Mouse (Mus musculus): Measurements from ENCODE around the gene Pak1. TPM values are rescaled to one million over a fixed set of nuclear protein-coding genes. Genes with fewer than 3 reads are reported as not detected.

Pak1 gene
- polyA plus RNA-seq, 2 experiments = 4.3 to 8.2 TPM

- Histone ChIP-seq H3K36me3 (replicated peaks; ENCODE audit: control insufficient read depth, insufficient read depth, low read depth) (no peaks in the 10 kb centered on the region), H3K4me3 (ENCODE audit: insufficient read depth in 1 of 2, low read depth in 2 of 2, low read length in 2 of 2) (no peak overlapping the region), H3K4me1 (replicated peaks; ENCODE audit: control insufficient read depth in 2 of 2, insufficient read depth in 2 of 2, low read length in 1 of 2) (no peaks in the 10 kb centered on the region), H3K9me3 (ENCODE audit: control insufficient read depth, low read length) (no peaks in the 10 kb centered on the region), H3K4me2 (ENCODE audit: low read depth) (no peak overlapping the region), H3K9ac (replicated peaks) (no peak overlapping the region), H3K27me3 (ENCODE audit: control insufficient read depth, insufficient read depth, low read length) (no peaks in the 10 kb centered on the region), H3K27ac (no peak overlapping the region)
- 51% methylated on average over 1 of the region's 1 CpGs for WGBS (ENCODE audit: insufficient replicate concordance)
- DNase-seq (ENCODE audit: low read depth in 3 of 3, low spot score in 3 of 3) (no peak), ATAC-seq (ENCODE audit: insufficient read depth) (no peak)
- TF ChIP-seq EP300 (IDR thresholded peaks at IDR 0.05; ENCODE audit: low read depth) = no peak
- TF ChIP-seq CTCF (IDR thresholded peaks at IDR 0.05; ENCODE audit: low read depth) = no peak
Observed at GRCm38 (mm10) chr7:97864531-97864930, 76.2 kb downstream of the Pak1 start.

GRCm38 (mm10) chr7:97867866-97868265 is 79.5 kb downstream of the Pak1 start:
- Histone ChIP-seq H3K9me3 (ENCODE audit: control insufficient read depth, low read length) (no peaks in the 10 kb centered on the region), H3K4me3 (ENCODE audit: insufficient read depth in 1 of 2, low read depth in 2 of 2, low read length in 2 of 2) (no peak overlapping the region), H3K27me3 (ENCODE audit: control insufficient read depth, insufficient read depth, low read length) (no peaks in the 10 kb centered on the region), H3K9ac (replicated peaks) (no peak overlapping the region), H3K4me2 (ENCODE audit: low read depth) (no peak overlapping the region), H3K27ac (no peak overlapping the region), H3K36me3 (replicated peaks; ENCODE audit: control insufficient read depth, insufficient read depth, low read depth) (no peaks in the 10 kb centered on the region), H3K4me1 (replicated peaks; ENCODE audit: control insufficient read depth in 2 of 2, insufficient read depth in 2 of 2, low read length in 1 of 2) (no peaks in the 10 kb centered on the region)
- ATAC-seq (ENCODE audit: insufficient read depth) (no peak), DNase-seq (ENCODE audit: low read depth in 3 of 3, low spot score in 3 of 3) (no peak)
- TF ChIP-seq CTCF (IDR thresholded peaks at IDR 0.05; ENCODE audit: low read depth) = no peak
- TF ChIP-seq EP300 (IDR thresholded peaks at IDR 0.05; ENCODE audit: low read depth) = no peak
- 53% methylated on average over 5 of the region's 5 CpGs for WGBS (ENCODE audit: insufficient replicate concordance)

- no peak for DNase-seq (ENCODE audit: low read depth in 3 of 3, low spot score in 3 of 3)
- no peaks in the 10 kb centered on the region for H3K4me1 ChIP-seq (replicated peaks; ENCODE audit: control insufficient read depth in 2 of 2, insufficient read depth in 2 of 2, low read length in 1 of 2)
- H3K9me3 ChIP-seq (ENCODE audit: control insufficient read depth, low read length) = no peaks in the 10 kb centered on the region
- TF ChIP-seq CTCF (IDR thresholded peaks at IDR 0.05; ENCODE audit: low read depth) = no peak
- TF ChIP-seq EP300 (IDR thresholded peaks at IDR 0.05; ENCODE audit: low read depth) = no peak
- H3K4me2 ChIP-seq (ENCODE audit: low read depth) = no peak overlapping the region
- H3K4me3 ChIP-seq (ENCODE audit: insufficient read depth in 1 of 2, low read depth in 2 of 2, low read length in 2 of 2) = no peak overlapping the region
- no peak for ATAC-seq (ENCODE audit: insufficient read depth)
- 61% methylated on average over 1 of the region's 1 CpGs for WGBS (ENCODE audit: insufficient replicate concordance)
- no peaks in the 10 kb centered on the region for H3K36me3 ChIP-seq (replicated peaks; ENCODE audit: control insufficient read depth, insufficient read depth, low read depth)
- no peak overlapping the region for H3K9ac ChIP-seq (replicated peaks)
- no peak overlapping the region for H3K27ac ChIP-seq
- no peaks in the 10 kb centered on the region for H3K27me3 ChIP-seq (ENCODE audit: control insufficient read depth, insufficient read depth, low read length)
Observed at GRCm38 (mm10) chr7:97868766-97869165, 80.4 kb downstream of the Pak1 start.

- no peak for DNase-seq (ENCODE audit: low read depth in 3 of 3, low spot score in 3 of 3)
- no peaks in the 10 kb centered on the region for H3K9me3 ChIP-seq (ENCODE audit: control insufficient read depth, low read length)
- WGBS (ENCODE audit: insufficient replicate concordance) = 78% methylated on average over 4 of the region's 4 CpGs
Observed at GRCm38 (mm10) chr7:97872396-97872795, 84.1 kb downstream of the Pak1 start.

GRCm38 (mm10) chr7:97873317-97873716 is 85.0 kb downstream of the Pak1 start:
- no peaks in the 10 kb centered on the region for H3K27me3 ChIP-seq (ENCODE audit: control insufficient read depth, insufficient read depth, low read length)
- H3K9ac ChIP-seq (replicated peaks) = no peak overlapping the region
- ATAC-seq (ENCODE audit: insufficient read depth) (no peak), DNase-seq (ENCODE audit: low read depth in 3 of 3, low spot score in 3 of 3) (no peak)
- no peaks in the 10 kb centered on the region for H3K9me3 ChIP-seq (ENCODE audit: control insufficient read depth, low read length)
- no peak for TF ChIP-seq EP300 (IDR thresholded peaks at IDR 0.05; ENCODE audit: low read depth)
- no peak overlapping the region for H3K4me2 ChIP-seq (ENCODE audit: low read depth)
- no peak overlapping the region for H3K4me3 ChIP-seq (ENCODE audit: insufficient read depth in 1 of 2, low read depth in 2 of 2, low read length in 2 of 2)
- H3K4me1 ChIP-seq (replicated peaks; ENCODE audit: control insufficient read depth in 2 of 2, insufficient read depth in 2 of 2, low read length in 1 of 2) = no peaks in the 10 kb centered on the region
- no peak overlapping the region for H3K27ac ChIP-seq
- H3K36me3 ChIP-seq (replicated peaks; ENCODE audit: control insufficient read depth, insufficient read depth, low read depth) = no peaks in the 10 kb centered on the region

More at GRCm38 (mm10) chr7:97872396-97872795, 84.1 kb downstream of the Pak1 start:
- TF ChIP-seq CTCF (IDR thresholded peaks at IDR 0.05; ENCODE audit: low read depth) (no peak), EP300 (IDR thresholded peaks at IDR 0.05; ENCODE audit: low read depth) (no peak)
- Histone ChIP-seq H3K4me2 (ENCODE audit: low read depth) (no peak overlapping the region), H3K4me1 (replicated peaks; ENCODE audit: control insufficient read depth in 2 of 2, insufficient read depth in 2 of 2, low read length in 1 of 2) (no peaks in the 10 kb centered on the region), H3K4me3 (ENCODE audit: insufficient read depth in 1 of 2, low read depth in 2 of 2, low read length in 2 of 2) (no peak overlapping the region), H3K9ac (replicated peaks) (no peak overlapping the region), H3K27me3 (ENCODE audit: control insufficient read depth, insufficient read depth, low read length) (no peaks in the 10 kb centered on the region), H3K27ac (no peak overlapping the region), H3K36me3 (replicated peaks; ENCODE audit: control insufficient read depth, insufficient read depth, low read depth) (no peaks in the 10 kb centered on the region)
- no peak for ATAC-seq (ENCODE audit: insufficient read depth)

Data from liver, embryonic 14.5 days (tissue).